Mouse (Mus musculus) heart, adult 2 months (tissue): Measurements from ENCODE around the gene Zfhx3. TPM values are rescaled to one million over a fixed set of nuclear protein-coding genes. Genes with fewer than 3 reads are reported as not detected.
A peak's percentile ranks its signal among the peaks of the same experiment; 100 is the strongest.

ENCODE experiments used
- DNase-seq, 2 experiments: peaks; one replicate each; pipeline ENCODE4 v3.0.0; 2021
- H3K27ac ChIP-seq: fragments of 200-600 bp; 2 replicates; pipeline ENCODE4 v1.8.1; 2022
- H3K27me3 ChIP-seq: fragments of 200-500 bp; 2 replicates; pipeline ENCODE4 v1.6.1; 2012; ENCODE audit warnings: mild to moderate bottlenecking, low read length, inconsistent platforms, mixed read lengths; ENCODE audit not compliant: control insufficient read depth, insufficient read depth
- H3K36me3 ChIP-seq: fragments of 200-500 bp; 2 replicates; pipeline ENCODE4 v1.6.1; 2012; ENCODE audit warnings: low read length, inconsistent platforms; ENCODE audit not compliant: control insufficient read depth, insufficient read depth
- H3K4me1 ChIP-seq: fragments of 200-500 bp; 2 replicates; pipeline ENCODE4 v1.6.1; 2011; ENCODE audit warnings: low read length; ENCODE audit not compliant: control insufficient read depth, insufficient read depth
- H3K4me3 ChIP-seq: fragments of 200-600 bp; 2 replicates; pipeline ENCODE4 v1.8.1; 2022
- H3K79me2 ChIP-seq: fragments of 200-500 bp; replicated peaks from 2 replicates; pipeline ENCODE4 v1.6.1; 2012; ENCODE audit warnings: mild to moderate bottlenecking, inconsistent platforms, low read length, moderate library complexity, mixed read lengths; ENCODE audit not compliant: control insufficient read depth, insufficient read depth
- H3K9ac ChIP-seq: fragments of 200-500 bp; 2 replicates; pipeline ENCODE4 v1.6.1; 2012; ENCODE audit warnings: low read depth, mild to moderate bottlenecking, control low read depth, inconsistent platforms, low read length, mixed read lengths
- CTCF ChIP-seq: fragments of 200-600 bp; IDR thresholded peaks from 2 replicates; pipeline ENCODE4 v1.8.1; 2022; ENCODE audit warnings: antibody characterized with exemption, mild to moderate bottlenecking, moderate library complexity
- EP300 ChIP-seq: fragments of 200-500 bp; IDR thresholded peaks from 2 replicates; pipeline ENCODE4 v1.6.1; 2011; ENCODE audit warnings: low read depth, low read length, control low read depth; ENCODE audit not compliant: insufficient read depth
- POLR2A ChIP-seq: fragments of 200-500 bp; IDR thresholded peaks from 2 replicates; pipeline ENCODE4 v1.6.1; 2011; ENCODE audit warnings: mild to moderate bottlenecking, low read depth, low read length, control low read depth; ENCODE audit not compliant: insufficient read depth
- WGBS: fragments of 180-500 bp; shearing (Covaris S2); methylation state at CpG from one replicate; pipeline ENCODE4 v1.1.7; 2018; 5-methylcytosine and 5-hydroxymethylcytosine counted together
- intact Hi-C: fragments of 180-260 bp; cut with DNase I; formaldehyde crosslinking; loops from one replicate; pipeline ENCODE4 v1.15.1; 2025
- polyA plus RNA-seq: library from polyadenylated mRNA; depleted of rRNA; stranded (reverse); fragments of >200 nt; gene quantifications from 2 replicates; pipeline ENCODE4 v1.2.3, GENCODE M21; 2012
- total RNA-seq, 2 experiments: library from RNA; stranded (reverse); gene quantifications; 2 replicates each; pipeline ENCODE4 v1.2.3; 2021

Zfhx3 gene
- total and polyA plus RNA-seq, 3 experiments, result 1.8 to 8.3 (median 6.9) TPM

DNA sequence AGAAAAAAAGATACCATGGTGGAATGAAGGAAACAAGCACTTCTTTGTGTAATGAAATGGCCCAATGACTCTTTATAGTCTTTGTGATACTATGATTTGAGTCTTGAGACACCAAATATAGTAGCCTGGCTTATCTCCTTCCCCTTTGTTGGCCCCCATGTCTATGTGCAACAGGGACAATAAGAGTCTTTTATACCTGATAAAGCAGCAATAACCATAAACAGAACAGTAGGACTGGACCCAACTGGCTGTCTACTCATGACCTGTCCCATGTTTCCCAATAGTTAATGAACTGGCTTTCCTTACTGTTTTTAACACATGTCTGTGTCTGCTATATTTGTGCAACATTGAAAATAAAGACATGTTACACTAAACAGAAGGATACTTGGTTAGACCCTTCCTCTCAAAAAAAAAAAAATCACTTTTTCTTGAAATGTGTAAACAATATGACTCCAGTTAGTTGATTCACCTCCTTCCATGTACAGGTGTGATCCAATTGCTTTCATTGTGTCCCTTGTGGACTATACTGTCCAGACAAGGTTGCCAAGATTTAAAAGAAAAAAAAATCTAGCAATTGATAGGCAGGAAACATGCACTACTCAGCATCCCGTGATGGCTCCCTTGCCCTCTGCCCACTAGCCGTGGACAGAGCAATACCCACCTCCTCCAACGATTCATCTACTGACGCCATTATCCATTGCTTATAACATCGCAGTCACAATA, 631.0 kb downstream of the Zfhx3 start:
- no peaks in the 10 kb centered on the region for H3K36me3 ChIP-seq
- TF ChIP-seq EP300 (no peak), CTCF (no peak), POLR2A (no peak)
- DNase-seq, result no peak
- intact Hi-C loops, result loop anchor here (1.0 to 10.0 kb wide), 3 partner anchors 119 to 338 kb away; no protein-coding TSS in a partner anchor
- H3K27me3 ChIP-seq, result no peaks in the 10 kb centered on the region; the same call in 1 of the 2 replicates
- no peak overlapping the region for H3K9ac ChIP-seq
- no peaks in the 10 kb centered on the region for H3K4me1 ChIP-seq
- H3K27ac ChIP-seq, result no peak overlapping the region
- H3K4me3 ChIP-seq, result no peak overlapping the region
- no peaks in the 10 kb centered on the region for H3K79me2 ChIP-seq
- 82% methylated on average over 5 of the region's 5 CpGs for WGBS

DNA sequence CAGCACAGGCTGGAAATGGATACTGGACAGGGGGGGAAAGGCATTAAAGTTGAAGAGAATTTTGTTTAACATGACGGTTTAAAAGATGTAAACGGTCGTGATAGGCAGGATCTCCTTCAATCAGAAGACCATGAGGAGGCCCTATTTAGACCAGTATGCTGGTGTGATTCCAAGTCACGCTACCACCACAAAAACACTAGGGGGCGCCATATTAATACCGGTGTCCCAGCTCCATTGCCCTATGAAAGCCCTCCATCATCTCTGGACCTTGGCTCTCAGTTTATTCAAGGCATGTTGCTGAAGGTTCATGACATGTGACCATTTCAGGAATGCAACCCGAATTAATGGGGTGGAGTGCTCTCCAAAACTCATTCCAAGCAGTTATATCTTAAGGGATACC, 631.7 kb downstream of the Zfhx3 start:
- peak; percentile 88 for TF ChIP-seq CTCF
- no peak for TF ChIP-seq POLR2A
- intact Hi-C loops, result loop anchor here (1.0 to 10.0 kb wide), 3 partner anchors 118 to 337 kb away; no protein-coding TSS in a partner anchor
- 19% methylated on average over 7 of the region's 7 CpGs for WGBS
- no peak overlapping the region for H3K27ac ChIP-seq
- DNase-seq, result peak; percentile 50 to 53
- no peaks in the 10 kb centered on the region; the same call in 1 of the 2 replicates for H3K27me3 ChIP-seq
- H3K9ac ChIP-seq, result no peak overlapping the region
- H3K4me1 ChIP-seq, result no peaks in the 10 kb centered on the region
- no peaks in the 10 kb centered on the region for H3K79me2 ChIP-seq
- H3K4me3 ChIP-seq, result no peak overlapping the region
- no peaks in the 10 kb centered on the region for H3K36me3 ChIP-seq

DNA sequence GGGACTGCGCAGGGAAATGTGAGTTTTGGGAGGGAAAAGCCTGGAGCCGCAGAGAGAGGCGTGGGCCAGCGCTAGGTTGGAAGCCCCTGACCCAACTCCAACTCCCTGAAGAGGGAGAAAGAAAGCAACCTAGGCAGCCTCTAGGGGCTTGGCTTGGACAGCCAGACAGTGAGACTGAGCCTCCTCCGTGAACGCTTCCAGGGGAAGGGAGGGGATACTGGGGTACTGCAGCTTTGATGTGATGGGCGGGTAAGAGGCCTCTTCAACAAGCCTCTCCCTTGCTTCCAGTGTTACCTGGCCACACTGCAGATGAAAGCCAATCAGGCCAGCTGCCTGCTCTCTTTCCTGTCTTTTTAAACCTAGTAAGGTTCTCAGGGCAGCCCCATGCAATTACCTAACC, 635.1 kb downstream of the Zfhx3 start:
- no peaks in the 10 kb centered on the region for H3K4me1 ChIP-seq
- no peaks in the 10 kb centered on the region; the same call in 1 of the 2 replicates for H3K27me3 ChIP-seq
- H3K4me3 ChIP-seq, result no peak overlapping the region
- no peak for DNase-seq
- no peaks in the 10 kb centered on the region for H3K79me2 ChIP-seq
- intact Hi-C loops, result loop anchor here (5.0 to 10.0 kb wide), 2 partner anchors 177 to 610 kb away; no protein-coding TSS in a partner anchor
- H3K27ac ChIP-seq, result no peak overlapping the region
- no peak overlapping the region for H3K9ac ChIP-seq
- TF ChIP-seq POLR2A (no peak), EP300 (no peak), CTCF (no peak)
- H3K36me3 ChIP-seq, result no peaks in the 10 kb centered on the region
- WGBS, result 64% methylated on average over 7 of the region's 7 CpGs

DNA sequence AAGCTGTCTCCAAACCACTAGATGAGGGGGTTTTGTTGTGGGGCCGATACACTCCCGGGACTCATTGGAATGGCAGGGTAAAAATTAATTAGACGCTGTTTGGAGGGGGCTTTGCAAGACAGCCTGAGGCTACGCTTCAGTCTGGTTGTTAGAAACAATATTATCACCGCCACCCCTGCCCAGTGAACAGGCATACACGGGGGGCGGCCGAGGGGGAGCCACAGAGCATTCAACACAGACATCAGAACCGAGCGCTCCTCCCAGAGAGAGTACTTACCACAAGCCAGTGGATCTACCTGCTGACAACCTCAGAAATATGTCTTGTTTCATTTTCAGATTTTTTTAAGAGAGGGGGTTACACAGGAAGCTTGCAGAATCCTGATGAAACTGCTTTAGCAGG, 635.9 kb downstream of the Zfhx3 start:
- no peaks in the 10 kb centered on the region for H3K79me2 ChIP-seq
- H3K9ac ChIP-seq, result no peak overlapping the region
- TF ChIP-seq CTCF (no peak), POLR2A (no peak), EP300 (no peak)
- intact Hi-C loops, result loop anchor here (5.0 to 10.0 kb wide), 2 partner anchors 176 to 609 kb away; no protein-coding TSS in a partner anchor
- no peaks in the 10 kb centered on the region; the same call in 1 of the 2 replicates for H3K27me3 ChIP-seq
- no peaks in the 10 kb centered on the region for H3K36me3 ChIP-seq
- no peak for DNase-seq
- no peak overlapping the region for H3K27ac ChIP-seq
- H3K4me1 ChIP-seq, result no peaks in the 10 kb centered on the region
- no peak overlapping the region for H3K4me3 ChIP-seq
- 85% methylated on average over 10 of the region's 10 CpGs for WGBS

DNA sequence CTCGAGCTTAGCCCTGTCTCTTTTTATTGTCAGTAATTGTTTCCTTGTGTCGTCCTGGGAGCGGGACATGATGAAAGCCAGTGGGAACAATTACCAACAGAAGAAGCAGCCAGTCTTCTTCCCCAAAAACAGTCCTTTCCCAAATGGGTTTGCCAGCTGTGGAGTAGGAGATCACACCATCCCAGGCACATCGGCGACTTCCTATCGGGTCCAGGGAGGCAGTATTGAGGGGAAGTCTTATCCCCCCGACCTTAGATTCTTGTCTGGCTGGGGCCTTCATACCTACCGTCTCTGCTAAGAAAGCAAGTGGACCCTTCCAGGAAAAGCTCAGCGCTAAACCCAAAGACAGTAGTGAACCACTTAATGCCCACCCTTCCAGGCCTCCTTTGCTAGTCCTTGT, 637.4 kb downstream of the Zfhx3 start:
- intact Hi-C loops, result loop anchor here (5.0 to 10.0 kb wide), 2 partner anchors 175 to 607 kb away; no protein-coding TSS in a partner anchor
- Histone ChIP-seq H3K27me3 (no peaks in the 10 kb centered on the region; the same call in 1 of the 2 replicates), H3K4me3 (no peak overlapping the region), H3K79me2 (no peaks in the 10 kb centered on the region), H3K27ac (no peak overlapping the region), H3K9ac (no peak overlapping the region), H3K4me1 (no peaks in the 10 kb centered on the region; the same call in 1 of the 2 replicates), H3K36me3 (no peaks in the 10 kb centered on the region)
- no peak for DNase-seq
- TF ChIP-seq CTCF, result no peak
- TF ChIP-seq POLR2A, result no peak
- TF ChIP-seq EP300, result no peak
- WGBS, result 67% methylated on average over 9 of the region's 9 CpGs

DNA sequence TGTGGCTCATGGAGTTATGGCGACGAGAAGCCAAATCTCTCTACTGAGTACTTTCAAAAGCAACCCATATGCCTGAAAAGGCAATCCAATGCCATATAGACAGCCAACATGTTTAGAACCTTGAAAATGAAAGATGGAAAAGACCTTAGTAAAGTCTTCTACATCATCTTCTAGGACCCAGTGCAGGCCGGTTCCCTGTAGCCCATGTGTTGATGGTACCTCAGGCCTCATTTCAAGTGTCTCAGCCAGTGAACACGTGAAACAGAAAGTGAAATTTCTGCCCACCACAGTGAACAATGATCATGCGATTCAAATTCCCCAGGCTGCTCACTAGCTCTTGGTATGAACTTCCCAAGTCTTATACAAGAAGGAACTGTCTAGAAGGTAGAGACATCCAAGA, 637.9 kb downstream of the Zfhx3 start:
- no peaks in the 10 kb centered on the region; the same call in 1 of the 2 replicates for H3K27me3 ChIP-seq
- TF ChIP-seq EP300 (no peak), CTCF (no peak), POLR2A (no peak)
- DNase-seq, result no peak
- no peak overlapping the region for H3K4me3 ChIP-seq
- H3K79me2 ChIP-seq, result no peaks in the 10 kb centered on the region
- no peaks in the 10 kb centered on the region for H3K36me3 ChIP-seq
- no peak overlapping the region for H3K9ac ChIP-seq
- 90% methylated on average over 5 of the region's 5 CpGs for WGBS
- intact Hi-C loops, result no loop called here
- no peaks in the 10 kb centered on the region; the same call in 1 of the 2 replicates for H3K4me1 ChIP-seq
- H3K27ac ChIP-seq, result no peak overlapping the region
